Mouse (Mus musculus): Measurements from ENCODE around the gene Rab4b.

- no peak for TF ChIP-seq CTCF (IDR thresholded peaks at IDR 0.05; ENCODE audit: extremely low read depth, insufficient read length, insufficient replicate concordance, low read depth, low read length)
- no peak for TF ChIP-seq POLR2A (IDR thresholded peaks at IDR 0.05; ENCODE audit: low read depth, low read length)
Measured at GRCm38 (mm10) chr7:27156005-27156404, 22.7 kb downstream of the Rab4b start.
